Mouse (Mus musculus): ENCODE results near the gene Ccdc163.
"Not testable (repeated sequence)": the region's sequence is repeated elsewhere in the genome, so short reads cannot be mapped to it uniquely, and the experiment has no call there.

Ccdc163 gene

GRCm38 (mm10) chr4:116708201-116708764 lies at the start of gene Ccdc163, which contains the start of gene Mmachc:
Gene Ccdc163, plus strand, starts transcription at chr4:116708509.
Gene Mmachc, minus strand, starts transcription at chr4:116708406.
- peak; percentile 97 for DNase-seq

GRCm38 (mm10) chr4:116659474-116659873 lies 48.8 kb upstream of the Ccdc163 start:
- DNase-seq: no peak

GRCm38 (mm10) chr4:116659916-116660315 lies 48.4 kb upstream of the Ccdc163 start:
- not testable (repeated sequence) for DNase-seq

GRCm38 (mm10) chr4:116660829-116661228 lies 47.5 kb upstream of the Ccdc163 start:
- no peak for DNase-seq

- DNase-seq: no peak
Observed at GRCm38 (mm10) chr4:116661998-116662397, 46.3 kb upstream of the Ccdc163 start.

GRCm38 (mm10) chr4:116666625-116667024 lies 41.7 kb upstream of the Ccdc163 start:
- DNase-seq: no peak

- no peak for DNase-seq
Observed at GRCm38 (mm10) chr4:116668145-116668544, 40.2 kb upstream of the Ccdc163 start.

- DNase-seq: no peak
Observed at GRCm38 (mm10) chr4:116669291-116669690, 39.0 kb upstream of the Ccdc163 start.

- no peak for DNase-seq
Observed at GRCm38 (mm10) chr4:116672785-116673184, 35.5 kb upstream of the Ccdc163 start.

- DNase-seq: not testable (repeated sequence)
Observed at GRCm38 (mm10) chr4:116674761-116675160, 33.5 kb upstream of the Ccdc163 start.

GRCm38 (mm10) chr4:116676027-116676426 lies 32.3 kb upstream of the Ccdc163 start:
- no peak for DNase-seq

- no peak for DNase-seq
Observed at GRCm38 (mm10) chr4:116677808-116678207, 30.5 kb upstream of the Ccdc163 start.

GRCm38 (mm10) chr4:116679141-116679540 lies 29.2 kb upstream of the Ccdc163 start:
- DNase-seq: no peak

GRCm38 (mm10) chr4:116680521-116680920 lies 27.8 kb upstream of the Ccdc163 start:
- not testable (repeated sequence) for DNase-seq

GRCm38 (mm10) chr4:116683957-116684356 lies 24.4 kb upstream of the Ccdc163 start:
- no peak for DNase-seq

GRCm38 (mm10) chr4:116684665-116685064 lies 23.6 kb upstream of the Ccdc163 start:
- DNase-seq: no peak

- peak; percentile 91 for DNase-seq
Observed at GRCm38 (mm10) chr4:116685402-116686061, 22.8 kb upstream of the Ccdc163 start, which contains the start of gene Prdx1. Gene Prdx1, plus strand, starts transcription at chr4:116685544.

- DNase-seq: no peak
Observed at GRCm38 (mm10) chr4:116687041-116687440, 21.3 kb upstream of the Ccdc163 start.

- DNase-seq: no peak
Observed at GRCm38 (mm10) chr4:116689309-116689876, 18.9 kb upstream of the Ccdc163 start.

- no peak for DNase-seq
Observed at GRCm38 (mm10) chr4:116692146-116692545, 16.2 kb upstream of the Ccdc163 start.

- DNase-seq: no peak
Observed at GRCm38 (mm10) chr4:116693785-116694184, 14.5 kb upstream of the Ccdc163 start.

- no peak for DNase-seq
Observed at GRCm38 (mm10) chr4:116698693-116699342, 9.5 kb upstream of the Ccdc163 start.

GRCm38 (mm10) chr4:116700964-116701363 lies 7.3 kb upstream of the Ccdc163 start:
- DNase-seq: no peak

- DNase-seq: peak; percentile 53
Observed at GRCm38 (mm10) chr4:116703804-116704203, 4.5 kb upstream of the Ccdc163 start.

Measured in cerebellum, adult 9-11 months (tissue).